Mouse (Mus musculus) CH12.LX (cell line): ENCODE measurements at regions not wholly inside any gene's neighbourhood (a gene's known extent, or its start where the extent isn't known, plus 50 kb on each side); places are given as distances from the start of the nearest gene placed in this dataset.

ENCODE experiments used
- DNase-seq: peaks from one replicate; pipeline ENCODE4 v3.0.0-alpha.2; 2013; ENCODE audit errors: extremely low read depth
- H3K27ac ChIP-seq: 2 replicates; pipeline ENCODE4 v1.5.1; 2012; ENCODE audit warnings: low read depth, mild to moderate bottlenecking, control low read depth, moderate library complexity; ENCODE audit not compliant: insufficient read depth
- H3K27me3 ChIP-seq: replicated peaks from 2 replicates; pipeline ENCODE3; 2012; ENCODE audit warnings: inconsistent platforms
- H3K36me3 ChIP-seq, 2 experiments: replicated peaks in 1 of 2; 2 replicates each; pipeline versions ENCODE3 to v1.6.1; 2012; ENCODE audit warnings: inconsistent platforms in 1 of 2, low read length in 1 of 2, mild to moderate bottlenecking in 1 of 2, mixed read lengths in 1 of 2, moderate library complexity in 1 of 2; ENCODE audit not compliant: control insufficient read depth in 1 of 2, insufficient read depth in 1 of 2
- H3K4me1 ChIP-seq, 2 experiments: 2 replicates each; pipeline ENCODE4 v1.6.1; 2012; ENCODE audit warnings: inconsistent platforms in 1 of 2, moderate library complexity in 1 of 2; ENCODE audit not compliant: insufficient read depth in 2 of 2, control insufficient read depth in 1 of 2
- H3K4me2 ChIP-seq: 2 replicates; pipeline ENCODE4 v1.6.1; 2012; ENCODE audit warnings: low read depth, mild to moderate bottlenecking, control low read depth; ENCODE audit not compliant: poor library complexity, insufficient read depth, severe bottlenecking
- H3K4me3 ChIP-seq, 3 experiments: fragments of 150-350 bp in 1 of 3; sonication (generic) in 1 of 3; replicated peaks in 1 of 3; 2 replicates each; pipeline versions ENCODE3 to v1.5.1; 2011 to 2012; ENCODE audit warnings: low read depth in 2 of 3, low read length in 2 of 3, mild to moderate bottlenecking in 2 of 3, moderate library complexity in 2 of 3, control low read depth in 1 of 3, improper control_type of control experiment in 1 of 3, inconsistent platforms in 1 of 3, mixed read lengths in 1 of 3; ENCODE audit not compliant: poor library complexity in 1 of 3
- H3K79me2 ChIP-seq: replicated peaks from 2 replicates; pipeline ENCODE4 v1.6.1; 2012; ENCODE audit warnings: mild to moderate bottlenecking, moderate library complexity; ENCODE audit not compliant: control insufficient read depth, poor library complexity, insufficient read depth, severe bottlenecking; ENCODE audit errors: extremely low read depth
- H3K9ac ChIP-seq: 2 replicates; pipeline ENCODE4 v1.6.1; 2012; ENCODE audit warnings: low read depth, mild to moderate bottlenecking, control low read depth, moderate library complexity; ENCODE audit not compliant: insufficient read depth
- H3K9me3 ChIP-seq: replicated peaks from 2 replicates; pipeline ENCODE3; 2012; ENCODE audit warnings: low read length, inconsistent platforms, mixed read lengths
- BHLHE40 ChIP-seq: IDR thresholded peaks from 2 replicates; pipeline ENCODE4 v1.6.1; 2011; ENCODE audit warnings: mild to moderate bottlenecking, low read depth, low read length, improper control_type of control experiment
- CHD2 ChIP-seq: IDR thresholded peaks from 2 replicates; pipeline ENCODE4 v1.6.1; 2011; ENCODE audit warnings: low read length, improper control_type of control experiment
- CTCF ChIP-seq, 2 experiments: IDR thresholded peaks in 1 of 2; conservative IDR thresholded peaks in 1 of 2; 2 replicates each; pipeline ENCODE4 v1.5.1; 2011 to 2012; ENCODE audit warnings: low read depth in 2 of 2, low read length in 2 of 2, improper control_type of control experiment in 1 of 2, inconsistent platforms in 1 of 2, mild to moderate bottlenecking in 1 of 2, moderate library complexity in 1 of 2
- E2F4 ChIP-seq: IDR thresholded peaks from 2 replicates; pipeline ENCODE4 v1.6.1; 2011; ENCODE audit warnings: low read depth, low read length, improper control_type of control experiment; ENCODE audit not compliant: insufficient replicate concordance
- EP300 ChIP-seq: IDR thresholded peaks from 2 replicates; pipeline ENCODE4 v1.6.1; 2011; ENCODE audit warnings: low read length, improper control_type of control experiment
- ETS1 ChIP-seq: conservative IDR thresholded peaks from 2 replicates; pipeline ENCODE4 v1.6.1; 2012; ENCODE audit warnings: low read depth, mild to moderate bottlenecking, inconsistent platforms, low read length, improper control_type of control experiment, moderate library complexity
- GABPA ChIP-seq: IDR thresholded peaks from 2 replicates; pipeline ENCODE4 v1.6.1; 2012; ENCODE audit warnings: low read depth, low read length, improper control_type of control experiment, inconsistent platforms; ENCODE audit not compliant: insufficient replicate concordance
- HCFC1 ChIP-seq: IDR thresholded peaks from 2 replicates; pipeline ENCODE4 v1.6.1; 2012; ENCODE audit warnings: low read depth, mild to moderate bottlenecking, inconsistent platforms, low read length, improper control_type of control experiment
- JUN ChIP-seq: IDR thresholded peaks from 2 replicates; pipeline ENCODE4 v1.6.1; 2011; ENCODE audit warnings: low read depth, mild to moderate bottlenecking, low read length, improper control_type of control experiment, moderate library complexity; ENCODE audit not compliant: insufficient read depth
- JUND ChIP-seq: conservative IDR thresholded peaks from 2 replicates; pipeline ENCODE4 v1.6.1; 2011; ENCODE audit warnings: low read depth, low read length, improper control_type of control experiment
- MAFK ChIP-seq: IDR thresholded peaks from 2 replicates; pipeline ENCODE4 v1.6.1; 2011; ENCODE audit warnings: low read length, improper control_type of control experiment; ENCODE audit not compliant: insufficient replicate concordance
- MAZ ChIP-seq: IDR thresholded peaks from 2 replicates; pipeline ENCODE4 v1.6.1; 2012; ENCODE audit warnings: low read depth, mild to moderate bottlenecking, inconsistent platforms, low read length, improper control_type of control experiment, moderate library complexity
- MEF2A ChIP-seq: IDR thresholded peaks from 2 replicates; pipeline ENCODE4 v1.6.1; 2014; ENCODE audit warnings: low read depth, mild to moderate bottlenecking, inconsistent platforms, low read length, improper control_type of control experiment, borderline replicate concordance
- MXI1 ChIP-seq: IDR thresholded peaks from 2 replicates; pipeline ENCODE4 v1.6.1; 2011; ENCODE audit warnings: mild to moderate bottlenecking, low read depth, low read length, improper control_type of control experiment
- NRF1 ChIP-seq: IDR thresholded peaks from 2 replicates; pipeline ENCODE4 v1.6.1; 2014; ENCODE audit warnings: low read depth, mild to moderate bottlenecking, inconsistent platforms, low read length, improper control_type of control experiment, moderate library complexity
- PAX5 ChIP-seq: IDR thresholded peaks from 2 replicates; pipeline ENCODE4 v1.6.1; 2012; ENCODE audit warnings: low read length, inconsistent platforms, mixed read lengths
- POLR2AphosphoS2 ChIP-seq: IDR thresholded peaks from 2 replicates; pipeline ENCODE4 v1.6.1; 2011; ENCODE audit warnings: low read depth, low read length, improper control_type of control experiment
- TBP ChIP-seq: conservative IDR thresholded peaks from 2 replicates; pipeline ENCODE4 v1.6.1; 2011; ENCODE audit warnings: low read depth, low read length, improper control_type of control experiment
- TCF12 ChIP-seq: IDR thresholded peaks from 2 replicates; pipeline ENCODE4 v1.6.1; 2014; ENCODE audit warnings: low read depth, mild to moderate bottlenecking, inconsistent platforms, low read length, improper control_type of control experiment
- UBTF ChIP-seq: IDR thresholded peaks from 2 replicates; pipeline ENCODE4 v1.6.1; 2012; ENCODE audit warnings: low read depth, mild to moderate bottlenecking, inconsistent platforms, low read length, improper control_type of control experiment, moderate library complexity
- USF1 ChIP-seq: IDR thresholded peaks from 2 replicates; pipeline ENCODE4 v1.6.1; 2014; ENCODE audit warnings: low read depth, mild to moderate bottlenecking, inconsistent platforms, low read length, improper control_type of control experiment
- USF2 ChIP-seq: conservative IDR thresholded peaks from 2 replicates; pipeline ENCODE4 v1.6.1; 2011; ENCODE audit warnings: low read depth, low read length, improper control_type of control experiment
- ZC3H11A ChIP-seq: IDR thresholded peaks from 2 replicates; pipeline ENCODE4 v1.6.1; 2012; ENCODE audit warnings: low read depth, mild to moderate bottlenecking, inconsistent platforms, low read length, improper control_type of control experiment
- ZKSCAN1 ChIP-seq: IDR thresholded peaks from 2 replicates; pipeline ENCODE4 v1.6.1; 2012; ENCODE audit warnings: low read depth, inconsistent platforms, low read length, improper control_type of control experiment, borderline replicate concordance
- ZMIZ1 ChIP-seq: IDR thresholded peaks from 2 replicates; pipeline ENCODE4 v1.6.1; 2012; ENCODE audit warnings: low read depth, mild to moderate bottlenecking, inconsistent platforms, low read length, improper control_type of control experiment
- ZNF384 ChIP-seq: IDR thresholded peaks from 2 replicates; pipeline ENCODE4 v1.6.1; 2012; ENCODE audit warnings: low read depth, low read length, improper control_type of control experiment, inconsistent platforms
- dilution Hi-C: fragments of 300-500 bp; cut with MboI; formaldehyde crosslinking; loops from 2 replicates; pipeline ENCODE4 v1.14.3; 2020; ENCODE audit warnings: low sequenced_read_pairs; ENCODE audit not compliant: extremely low pct_unique_long_range_greater_than_20kb, extremely low pct_ligation_motif_present
- in situ Hi-C: fragments of 300-500 bp; cut with MboI; formaldehyde crosslinking; loops from 3 replicates; pipeline ENCODE4 v1.14.3; 2019; ENCODE audit warnings: low sequenced_read_pairs, low pct_ligation_motif_present, low pct_unique_long_range_greater_than_20kb, mixed read lengths

DNA sequence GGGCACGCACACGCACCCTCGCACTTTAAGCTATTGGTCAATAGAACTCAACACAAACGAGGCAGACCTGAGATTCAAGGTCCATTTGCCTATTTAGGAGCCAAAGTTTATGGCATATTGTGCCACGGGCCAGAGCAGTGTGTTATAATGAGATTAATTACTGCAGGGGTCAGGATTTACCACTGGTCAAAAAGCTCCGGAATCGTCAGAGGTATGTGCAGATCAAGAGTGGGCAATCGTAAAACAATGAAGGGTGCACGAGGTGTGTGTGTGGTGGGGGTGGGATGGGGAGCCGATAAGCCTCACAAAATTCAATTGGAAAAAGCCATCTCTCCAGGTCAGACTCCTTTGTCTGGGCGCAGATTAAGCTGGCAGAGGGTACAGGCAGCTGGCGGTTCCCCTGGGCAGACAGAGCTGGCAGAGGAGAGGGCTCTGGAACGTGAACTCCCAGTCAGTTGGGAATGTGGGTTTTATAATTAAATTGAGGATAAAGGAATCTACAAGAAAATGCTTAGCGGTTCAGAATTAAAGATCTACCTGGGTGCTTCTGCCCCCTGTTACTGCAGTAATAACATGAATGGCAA, 97.4 kb upstream of the Itga6 start:
- in situ Hi-C loops (no loop called here), dilution Hi-C loops (no loop called here)
- Histone ChIP-seq H3K9ac (no peak overlapping the region), H3K27ac (no peak overlapping the region), H3K27me3 (no peaks in the 10 kb centered on the region), H3K4me1 (peaks cover 0 to 9% of the 10 kb centered on the region in 2 experiments; a peak in 3 of 4 replicates), H3K4me2 (no peak overlapping the region), H3K9me3 (no peaks in the 10 kb centered on the region), H3K79me2 (no peaks in the 10 kb centered on the region), H3K36me3 (no peaks in the 10 kb centered on the region), H3K4me3 (no peak overlapping the region)
- no peak for DNase-seq
- TF ChIP-seq USF1 (no peak), USF2 (no peak), TBP (no peak), MAZ (no peak), BHLHE40 (no peak), TCF12 (no peak), MAFK (no peak), EP300 (no peak), JUN (no peak), E2F4 (no peak), NRF1 (no peak), UBTF (no peak), PAX5 (no peak), MXI1 (no peak), ZC3H11A (no peak), CHD2 (no peak), GABPA (no peak), HCFC1 (no peak), POLR2AphosphoS2 (no peak), CTCF (conservative IDR thresholded peaks at IDR 0.05 in 1 of 2, IDR thresholded peaks at IDR 0.05 in 1 of 2; ENCODE audit: low read depth in 2 of 2, low read length in 2 of 2) (no peak)

GRCm38 (mm10) chr2:71651662-71652061, 93.8 kb upstream of the Itga6 start:
- in situ Hi-C loops: loop anchor here (10.0 kb wide), 1 partner anchor 163 kb away; no protein-coding TSS in a partner anchor
- no peak overlapping the region for H3K9ac ChIP-seq
- DNase-seq: no peak

More at GRCm38 (mm10) chr2:71651662-71652061, 93.8 kb upstream of the Itga6 start:
- dilution Hi-C loops: no loop called here
- H3K4me1 ChIP-seq: peaks cover 0 to 9% of the 10 kb centered on the region in 2 experiments; a peak in 3 of 4 replicates
- no peaks in the 10 kb centered on the region for H3K27me3 ChIP-seq
- no peak overlapping the region for H3K4me3 ChIP-seq
- no peaks in the 10 kb centered on the region for H3K9me3 ChIP-seq
- no peak overlapping the region for H3K4me2 ChIP-seq
- H3K27ac ChIP-seq: no peak overlapping the region
- H3K79me2 ChIP-seq: no peaks in the 10 kb centered on the region
- TF ChIP-seq EP300: no peak
- no peak for TF ChIP-seq POLR2AphosphoS2
- no peak for TF ChIP-seq BHLHE40
- TF ChIP-seq ZKSCAN1: no peak
- TF ChIP-seq ZNF384: no peak
- TF ChIP-seq JUND: no peak
- TF ChIP-seq TCF12: no peak
- no peak for TF ChIP-seq ZMIZ1
- no peak for TF ChIP-seq CHD2
- no peak for TF ChIP-seq USF1
- TF ChIP-seq ETS1: no peak
- TF ChIP-seq UBTF: no peak
- no peak for TF ChIP-seq MEF2A
- TF ChIP-seq MAZ: no peak
- H3K36me3 ChIP-seq: no peaks in the 10 kb centered on the region
